Mouse (Mus musculus) myocyte (in vitro differentiated cells): ENCODE results near the gene Btnl1.

Experiments used
- MAX ChIP-seq: IDR thresholded peaks from one replicate; pipeline ENCODE4 v1.6.1; 2011; ENCODE audit warnings: low read depth, mild to moderate bottlenecking, control low read depth
- MYOG ChIP-seq, 3 experiments: IDR thresholded peaks; one replicate each; pipeline ENCODE4 v1.6.1; 2011; ENCODE audit warnings: control low read depth in 2 of 3, low read depth in 2 of 3, mild to moderate bottlenecking in 2 of 3; ENCODE audit not compliant: insufficient read length in 2 of 3, control insufficient read depth in 1 of 3, insufficient read depth in 1 of 3
- POLR2A ChIP-seq: IDR thresholded peaks from one replicate; pipeline ENCODE4 v1.6.1; 2011; ENCODE audit warnings: low read depth, mild to moderate bottlenecking, control low read depth, moderate library complexity; ENCODE audit not compliant: insufficient read length
- TCF12 ChIP-seq: IDR thresholded peaks from one replicate; pipeline ENCODE4 v1.6.1; 2011; ENCODE audit warnings: mild to moderate bottlenecking, control low read depth; ENCODE audit not compliant: poor library complexity, insufficient read depth, severe bottlenecking
- TCF3 ChIP-seq: IDR thresholded peaks from one replicate; pipeline ENCODE4 v1.6.1; 2011; ENCODE audit warnings: low read depth, control low read depth; ENCODE audit not compliant: insufficient read length
- USF1 ChIP-seq: IDR thresholded peaks from one replicate; pipeline ENCODE4 v1.6.1; 2011; ENCODE audit warnings: low read depth, mild to moderate bottlenecking, control low read depth, moderate library complexity

DNA sequence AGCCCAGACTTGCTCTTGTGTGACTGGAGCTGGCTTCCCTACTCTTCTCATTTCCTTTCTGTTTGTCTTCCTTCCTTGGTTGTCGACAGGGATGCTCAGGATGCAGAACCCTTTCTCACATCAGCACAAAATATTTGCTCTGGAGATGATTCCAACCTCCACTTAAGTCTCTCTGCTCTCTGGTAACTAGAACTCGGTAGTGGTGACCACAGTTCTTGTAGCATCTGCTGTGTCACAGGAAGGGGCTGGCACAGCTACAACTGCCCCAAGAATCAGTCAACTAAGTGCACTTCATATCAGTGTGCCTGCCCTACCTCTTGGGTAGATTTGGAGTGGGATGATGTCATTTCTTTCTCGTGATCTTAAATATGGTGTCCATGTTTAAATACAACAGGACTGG is 30.9 kb upstream of the Btnl1 start:
- no peak for TF ChIP-seq POLR2A
- TF ChIP-seq TCF12, result no peak
- no peak for TF ChIP-seq USF1
- no peak for TF ChIP-seq MYOG (IDR thresholded peaks at IDR 0.05; ENCODE audit: control insufficient read depth in 1 of 3, insufficient read depth in 1 of 3, insufficient read length in 2 of 3, low read depth in 2 of 3)
- no peak for TF ChIP-seq MAX
- TF ChIP-seq TCF3, result no peak
